Mouse (Mus musculus) liver, adult (tissue): ENCODE results near the gene Sun1.

Source experiments
- GATA4 ChIP-seq: IDR thresholded peaks from 2 replicates; pipeline ENCODE4 v1.6.1; 2014; ENCODE audit warnings: mild to moderate bottlenecking, low read length; ENCODE audit not compliant: insufficient replicate concordance

Sun1 gene

GRCm38 (mm10) chr5:139255777-139256176 is 55.3 kb downstream of the Sun1 start:
- TF ChIP-seq GATA4 = no peak

GRCm38 (mm10) chr5:139256211-139256765 is 55.9 kb downstream of the Sun1 start:
- no peak for TF ChIP-seq GATA4

DNA sequence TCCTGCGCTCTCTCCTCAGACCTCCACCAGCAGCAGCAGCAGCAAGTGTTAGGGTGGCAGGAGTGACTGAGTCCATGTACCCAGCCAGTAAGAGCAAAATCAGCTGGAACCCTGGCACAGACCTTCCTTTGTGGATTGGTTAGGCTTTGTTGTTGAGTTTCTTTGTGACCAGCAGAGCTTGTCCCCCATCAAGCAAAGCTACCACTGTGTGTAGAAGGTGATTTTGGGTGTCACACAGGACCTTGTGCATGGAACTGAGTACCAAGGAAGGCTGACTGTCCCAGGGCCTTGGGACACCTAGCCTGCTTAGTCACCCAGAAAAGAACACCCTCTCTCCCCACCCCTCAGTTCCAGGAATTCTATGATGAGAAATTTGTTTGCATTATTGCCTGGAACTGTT is 56.8 kb downstream of the Sun1 start:
- TF ChIP-seq GATA4 = no peak

- no peak for TF ChIP-seq GATA4
These were observed 57.4 kb downstream of the Sun1 start for GRCm38 (mm10) chr5:139257818-139258217.

GRCm38 (mm10) chr5:139258371-139259035 is 58.1 kb downstream of the Sun1 start:
- TF ChIP-seq GATA4 = no peak

GRCm38 (mm10) chr5:139259853-139260252 is 59.4 kb downstream of the Sun1 start:
- TF ChIP-seq GATA4 = no peak

DNA sequence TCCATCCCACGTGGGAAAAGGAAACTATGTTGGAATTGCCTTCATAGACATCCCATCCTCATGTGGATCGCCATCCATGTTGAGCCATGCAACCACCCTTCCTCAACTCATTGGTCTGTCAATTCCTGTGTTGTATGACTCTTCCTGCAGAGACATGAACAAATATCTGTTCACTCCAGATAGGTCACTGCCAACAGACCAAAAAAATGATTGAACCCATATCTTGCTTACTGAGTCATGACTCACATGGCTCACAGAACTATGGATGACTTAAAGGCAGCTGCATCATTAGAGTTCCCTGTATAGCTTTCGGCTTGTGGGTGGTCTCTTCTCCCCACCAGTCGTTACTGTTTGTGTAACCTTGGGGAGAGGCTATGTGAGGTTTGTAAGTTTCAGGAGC is 61.0 kb downstream of the Sun1 start:
- no peak for TF ChIP-seq GATA4

- TF ChIP-seq GATA4 = no peak
These were observed 67.2 kb downstream of the Sun1 start for GRCm38 (mm10) chr5:139267661-139268060.

DNA sequence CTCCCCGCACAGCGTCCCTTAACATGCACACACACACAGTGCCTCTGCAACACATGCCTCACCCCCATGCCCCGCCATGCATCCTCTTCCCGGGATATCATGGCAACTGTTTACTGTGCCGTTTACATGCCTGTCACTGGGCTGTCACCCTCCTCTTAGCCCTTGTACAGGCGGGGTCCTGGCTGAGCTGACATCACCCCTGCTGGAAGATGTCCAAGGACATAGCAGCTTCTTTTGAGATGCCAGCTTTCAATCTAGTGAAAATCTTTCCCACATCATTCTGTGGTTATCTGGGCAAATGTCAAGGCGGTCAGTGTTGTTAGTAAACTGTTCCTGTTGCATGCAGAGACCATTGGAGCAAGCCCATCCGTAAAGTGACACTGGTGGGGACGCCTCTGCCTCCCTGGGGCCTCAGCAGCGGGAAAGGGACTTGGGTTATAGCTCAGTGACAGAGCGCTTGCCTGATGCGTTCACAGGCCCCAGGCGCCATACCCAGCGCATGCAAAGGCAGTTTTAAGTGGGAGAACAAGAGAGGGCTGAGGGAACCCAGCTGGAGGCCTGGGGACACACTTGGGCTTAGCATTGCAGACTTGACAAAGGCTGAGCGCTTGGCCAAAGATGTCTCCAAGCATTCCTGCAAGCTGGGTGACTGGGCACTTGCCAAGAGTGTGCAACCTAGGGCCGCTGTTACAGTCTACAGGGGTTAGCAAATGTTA is 70.5 kb downstream of the Sun1 start:
- TF ChIP-seq GATA4 = no peak

DNA sequence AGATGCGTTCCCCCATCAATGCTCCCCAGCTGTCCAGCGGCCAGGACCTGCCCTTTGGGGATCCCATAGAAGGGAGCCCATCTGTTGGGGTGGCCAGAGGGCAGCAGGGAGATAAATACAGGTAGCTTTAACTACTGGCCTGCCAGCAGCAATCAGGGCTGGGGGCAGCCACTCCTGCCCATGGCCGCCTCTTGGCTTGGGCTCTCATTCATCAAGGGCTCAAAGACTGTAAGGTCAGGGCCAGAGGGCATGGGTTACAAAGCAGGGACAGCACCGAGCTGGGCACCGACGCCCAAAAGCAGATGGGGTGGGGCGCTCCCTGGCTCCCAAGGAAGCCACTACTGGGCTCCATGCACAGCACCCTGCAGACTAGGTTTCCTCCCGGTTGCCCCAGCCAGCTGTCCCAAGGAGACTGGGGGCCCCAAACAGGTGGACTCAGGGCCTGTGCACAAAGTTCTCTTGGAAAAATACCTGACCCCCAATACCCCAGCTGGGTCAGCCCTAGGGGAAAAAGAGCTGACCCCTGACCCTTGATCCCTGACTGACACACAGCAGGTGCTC is 71.6 kb downstream of the Sun1 start:
- no peak for TF ChIP-seq GATA4

DNA sequence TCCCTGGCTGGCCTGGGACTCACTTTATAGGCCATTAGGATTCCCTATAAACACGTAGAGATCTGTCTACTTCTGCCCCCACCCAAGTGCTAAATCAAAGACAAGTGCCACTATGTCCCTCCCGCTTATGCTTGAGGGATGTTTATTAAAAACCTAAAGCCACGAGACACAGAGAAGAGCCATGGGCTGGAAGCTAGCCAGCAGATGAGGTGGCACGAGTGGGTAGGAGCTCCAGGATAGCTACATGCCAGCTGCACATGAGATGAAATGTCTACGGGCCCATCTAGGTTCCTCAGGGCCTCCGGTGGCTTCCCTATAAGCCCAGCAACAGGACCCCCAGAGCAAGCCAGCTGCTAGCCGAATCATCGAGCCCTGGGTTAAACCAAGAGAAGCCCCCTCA is 76.8 kb downstream of the Sun1 start:
- TF ChIP-seq GATA4 = no peak

GRCm38 (mm10) chr5:139281373-139282112 is 81.1 kb downstream of the Sun1 start:
- TF ChIP-seq GATA4 = no peak

DNA sequence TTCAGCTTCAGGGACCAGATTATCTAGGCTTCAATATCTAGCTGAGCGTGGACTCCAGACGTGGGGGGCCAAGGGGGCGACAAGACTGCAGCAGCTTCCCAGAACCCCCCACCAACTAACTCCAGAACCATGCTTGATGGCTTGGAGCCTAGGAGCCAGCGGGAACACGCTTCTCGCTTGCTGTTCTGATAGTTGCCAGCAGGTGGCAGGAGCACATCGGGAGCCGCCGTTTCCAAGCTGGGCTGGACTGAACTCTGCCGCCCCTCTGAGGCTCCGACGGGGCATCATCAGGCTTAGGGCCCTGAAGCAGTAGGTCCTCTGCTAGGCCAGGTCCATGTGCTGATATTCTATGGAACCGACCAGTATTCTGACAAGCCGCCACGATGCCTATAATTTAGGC is 81.8 kb downstream of the Sun1 start:
- no peak for TF ChIP-seq GATA4

GRCm38 (mm10) chr5:139283460-139284180 is 83.2 kb downstream of the Sun1 start:
- TF ChIP-seq GATA4 = no peak
